Comparison of ENCODE assay signal across 25 mouse cellular contexts in the genomic region with DNA sequence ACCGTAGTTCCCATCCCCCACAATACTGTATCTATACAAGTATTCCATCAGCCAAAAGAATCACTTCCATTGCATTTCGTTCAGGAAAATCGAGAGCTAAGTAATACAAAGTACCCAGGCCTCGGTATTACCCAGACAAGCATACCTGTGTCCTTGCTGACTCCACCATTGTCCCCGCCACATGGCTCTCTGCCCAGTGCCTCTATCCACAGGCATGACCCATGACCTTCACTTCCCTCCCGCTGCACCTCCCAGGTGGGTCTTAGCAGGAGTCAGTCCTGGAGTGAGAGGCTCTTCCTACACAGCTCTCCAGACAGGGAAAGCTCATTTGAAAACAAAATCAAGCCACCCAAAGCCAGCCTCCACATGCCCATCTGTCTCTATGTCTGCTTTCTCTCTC. TPM values are rescaled to one million over a fixed set of nuclear protein-coding genes. Genes with fewer than 3 reads are reported as not detected.
DNase-seq lines count a peak whose midpoint lies in the region; ATAC-seq and TF ChIP-seq lines count a peak whose summit lies in the region.
"Had no signal": no experiment of that assay in that cellular context is flagged by ENCODE, and none has a peak within 500 bp of the region (broad histone marks: within the 10 kb centered on the region; RNA-seq: fewer than 3 reads in every experiment).

No protein-coding gene starts in this region.

- no peak overlapping the region for H3K27ac ChIP-seq in liver, embryonic 15.5 days (replicated peaks)
- peak overlapping the region; percentile 53 for H3K27ac ChIP-seq in liver, postnatal 0 days (ENCODE audit: low read depth)
- H3K27ac ChIP-seq in stomach, embryonic 16.5 days (ENCODE audit: low read length), result peak overlapping the region; percentile 28; the same call in 1 of the 2 replicates
- H3K27ac ChIP-seq: forebrain, embryonic 13.5 days; heart, embryonic 13.5 days; hindbrain, embryonic 14.5 days; midbrain, embryonic 15.5 days; neural tube, embryonic 12.5 days had no signal

- peaks cover 24% of the 10 kb centered on the region for H3K4me1 ChIP-seq in liver, embryonic 15.5 days (replicated peaks)
- peaks cover 59% of the 10 kb centered on the region for H3K4me1 ChIP-seq in megakaryocyte, embryonic 14.5 days
- H3K4me1 ChIP-seq in liver, postnatal 0 days (ENCODE audit: insufficient read depth), result peaks cover 18% of the 10 kb centered on the region
- H3K4me1 ChIP-seq in stomach, embryonic 16.5 days (ENCODE audit: control insufficient read depth, insufficient read depth, low read length), result peaks cover 8% of the 10 kb centered on the region; the same call in 1 of the 2 replicates
- H3K4me1 ChIP-seq: forebrain, embryonic 13.5 days had no signal

- H3K36me3 ChIP-seq in liver, embryonic 15.5 days (replicated peaks), result no peaks in the 10 kb centered on the region
- peaks cover 44% of the 10 kb centered on the region for H3K36me3 ChIP-seq in megakaryocyte, embryonic 14.5 days (replicated peaks; ENCODE audit: low read length)
- peaks cover 30% of the 10 kb centered on the region for H3K36me3 ChIP-seq in liver, postnatal 0 days (replicated peaks; ENCODE audit: insufficient read depth, low read length)
- no peaks in the 10 kb centered on the region for H3K36me3 ChIP-seq in stomach, embryonic 16.5 days (ENCODE audit: control insufficient read depth, insufficient read depth, low read length)
- H3K36me3 ChIP-seq: midbrain, embryonic 15.5 days; neural tube, embryonic 12.5 days had no signal

- H3K9ac ChIP-seq in liver, embryonic 15.5 days, result no peak overlapping the region
- H3K9ac ChIP-seq in liver, postnatal 0 days (replicated peaks), result 0 out of 2 replicates have a peak overlapping the region, but pooled peaks have one; percentile 6
- H3K9ac ChIP-seq in stomach, embryonic 16.5 days (ENCODE audit: low read length), result no peak overlapping the region
- H3K9ac ChIP-seq: forebrain, embryonic 13.5 days; heart, embryonic 13.5 days; hindbrain, embryonic 14.5 days; lung, embryonic 14.5 days; midbrain, embryonic 15.5 days; neural tube, embryonic 12.5 days had no signal

- TF ChIP-seq CTCF in liver, postnatal 0 days (IDR thresholded peaks at IDR 0.05; ENCODE audit: low read depth), result no peak

- H3K4me2 ChIP-seq in liver, embryonic 15.5 days, result 0 out of 2 replicates have a peak overlapping the region, but pooled peaks have one; percentile 13
- H3K4me2 ChIP-seq in liver, postnatal 0 days (ENCODE audit: low read depth, low read length), result peak overlapping the region; percentile 34
- no peak overlapping the region for H3K4me2 ChIP-seq in stomach, embryonic 16.5 days (ENCODE audit: low read depth, low read length)
- H3K4me2 ChIP-seq: forebrain, embryonic 13.5 days; heart, embryonic 13.5 days; hindbrain, embryonic 14.5 days; lung, embryonic 14.5 days; midbrain, embryonic 15.5 days; neural tube, embryonic 12.5 days had no signal

- no peak for TF ChIP-seq EP300 in liver, postnatal 0 days (IDR thresholded peaks at IDR 0.05; ENCODE audit: low read depth)

- no peaks in the 10 kb centered on the region for H3K9me3 ChIP-seq in liver, embryonic 15.5 days (replicated peaks)
- no peaks in the 10 kb centered on the region for H3K9me3 ChIP-seq in megakaryocyte, embryonic 14.5 days
- H3K9me3 ChIP-seq in liver, postnatal 0 days (ENCODE audit: low read length), result no peaks in the 10 kb centered on the region
- no peaks in the 10 kb centered on the region for H3K9me3 ChIP-seq in stomach, embryonic 16.5 days (replicated peaks; ENCODE audit: control insufficient read depth, low read length)
- H3K9me3 ChIP-seq: forebrain, embryonic 13.5 days; heart, embryonic 13.5 days; midbrain, embryonic 15.5 days; neural tube, embryonic 12.5 days had no signal

- DNase-seq in liver, result no peak
- DNase-seq in liver, postnatal 0 days, result peak; percentile 59
- DNase-seq in layer of hippocampus, adult 18-20 months (ENCODE audit: low spot score in 2 of 2), result no peak
- DNase-seq in spleen, adult 12 weeks (ENCODE audit: low spot score), result no peak
- DNase-seq: adrenal gland, adult 2 months; B cell, adult 2 months; cerebellum, adult 8-10 months; cerebellum, postnatal 25 days; gastrocnemius, postnatal 10 days; heart, postnatal 10 days; kidney, adult 2 months; kidney, postnatal 10 days; lung, embryonic 14.5 days; right cerebral cortex, adult 18-20 months; thymus, postnatal 14 days had no signal

- no peaks in the 10 kb centered on the region for H3K27me3 ChIP-seq in liver, embryonic 15.5 days
- H3K27me3 ChIP-seq in megakaryocyte, embryonic 14.5 days (replicated peaks), result peaks cover 17% of the 10 kb centered on the region
- no peaks in the 10 kb centered on the region for H3K27me3 ChIP-seq in liver, postnatal 0 days (ENCODE audit: insufficient read depth, low read length)
- no peaks in the 10 kb centered on the region for H3K27me3 ChIP-seq in stomach, embryonic 16.5 days (ENCODE audit: control insufficient read depth, insufficient read depth, low read length)
- H3K27me3 ChIP-seq: forebrain, embryonic 13.5 days; heart, embryonic 13.5 days; midbrain, embryonic 15.5 days; neural tube, embryonic 12.5 days had no signal

- no peak overlapping the region for H3K4me3 ChIP-seq in liver, embryonic 15.5 days (replicated peaks)
- H3K4me3 ChIP-seq in megakaryocyte, embryonic 14.5 days (replicated peaks), result peak overlapping the region; percentile 52
- H3K4me3 ChIP-seq in liver, postnatal 0 days (ENCODE audit: low read depth, low read length), result no peak overlapping the region
- H3K4me3 ChIP-seq in stomach, embryonic 16.5 days (replicated peaks; ENCODE audit: low read length), result no peak overlapping the region
- H3K4me3 ChIP-seq: forebrain, embryonic 13.5 days; heart, embryonic 13.5 days; midbrain, embryonic 15.5 days; neural tube, embryonic 12.5 days had no signal

- WGBS in liver, embryonic 15.5 days (ENCODE audit: insufficient replicate concordance), result 76% methylated on average over 6 of the region's 6 CpGs
- WGBS in liver, postnatal 0 days (ENCODE audit: insufficient replicate concordance), result 67% methylated on average over 6 of the region's 6 CpGs
- 79% methylated on average over 6 of the region's 6 CpGs for WGBS in stomach, embryonic 16.5 days

- no peak for ATAC-seq in liver, embryonic 15.5 days (ENCODE audit: insufficient read depth)
- ATAC-seq in megakaryocyte, adult 5-6 weeks (ENCODE audit: poor library complexity, severe bottlenecking), result no peak
- peak; percentile 70 for ATAC-seq in liver, postnatal 0 days
- ATAC-seq in stomach, embryonic 16.5 days (ENCODE audit: insufficient read depth, low FRiP score), result peak; percentile 48
- ATAC-seq: activated CD4-positive, CD25-positive, alpha-beta regulatory T cell, adult 4 months; forebrain, embryonic 13.5 days; midbrain, embryonic 15.5 days had no signal

RNA-seq across cellular contexts. Expression of gene Rpl31, which starts 40.5 kb away (rescaled TPM):
- 238 and 288 TPM in 2 replicates for polyA plus RNA-seq in liver, embryonic 15.5 days (2015; fragmentation: Nextera tagmentation; extraction: Ambion mirVana)
- 83.8 and 232 TPM in 2 replicates for polyA plus RNA-seq in megakaryocyte, embryonic 14.5 days (2012; ENCODE audit: insufficient read depth, low replicate concordance)
- 1,504 and 1,608 TPM in 2 replicates for total RNA-seq in megakaryocyte, adult 5-6 weeks (2015)
- 446 and 454 TPM in 2 replicates for total RNA-seq in megakaryocyte, adult 5-6 weeks (2017)
- 306 and 334 TPM in 2 replicates for polyA plus RNA-seq in liver, postnatal 0 days (2015; fragmentation: Nextera tagmentation; extraction: Ambion mirVana)
- 379 and 502 TPM in 2 replicates for polyA plus RNA-seq in stomach, embryonic 16.5 days (2015; fragmentation: Nextera tagmentation; extraction: Ambion mirVana)
- 100 to 1,000 TPM; 514 to 526 TPM for total RNA-seq in layer of hippocampus, adult 18-20 months (2021)

Comparison
In these comparisons a context has a peak if more than half of its experiments do, and no peak if none do; other contexts are left out.
1. ATAC-seq: peak in liver, postnatal 0 days (single experiment) and stomach, embryonic 16.5 days (single experiment); none in liver, embryonic 15.5 days (single experiment) and megakaryocyte, adult 5-6 weeks (single experiment).